Mouse (Mus musculus): ENCODE measurements around the gene Icam1. TPM values are rescaled to one million over a fixed set of nuclear protein-coding genes. Genes with fewer than 3 reads are reported as not detected.

Gene Icam1
- total and polyA plus RNA-seq, 3 experiments, result 70.6 to 202 (median 102) TPM

GRCm38 (mm10) chr9:21075625-21076024 is 59.8 kb downstream of the Icam1 start:
- Histone ChIP-seq H3K36me3 (replicated peaks in 1 of 2; ENCODE audit: control insufficient read depth in 1 of 2, insufficient read depth in 1 of 2, low read length in 1 of 2) (peaks cover 69 to 78% of the 10 kb centered on the region in 2 experiments), H3K9me3 (replicated peaks; ENCODE audit: low read length) (no peaks in the 10 kb centered on the region), H3K4me1 (ENCODE audit: control insufficient read depth in 1 of 2, insufficient read depth in 2 of 2) (peaks cover 8 to 24% of the 10 kb centered on the region in 2 experiments), H3K4me2 (ENCODE audit: insufficient read depth, low read depth, poor library complexity, severe bottlenecking) (no peak overlapping the region), H3K4me3 (replicated peaks in 1 of 3; ENCODE audit: low read depth in 2 of 3, low read length in 2 of 3, poor library complexity in 1 of 3) (no peak overlapping the region), H3K27me3 (replicated peaks) (no peaks in the 10 kb centered on the region), H3K27ac (ENCODE audit: insufficient read depth, low read depth) (no peak overlapping the region), H3K9ac (ENCODE audit: insufficient read depth, low read depth) (no peak overlapping the region), H3K79me2 (replicated peaks; ENCODE audit: control insufficient read depth, extremely low read depth, insufficient read depth, poor library complexity, severe bottlenecking) (peaks cover 24% of the 10 kb centered on the region)
- in situ Hi-C loops (cut with MboI; ENCODE audit: low pct_ligation_motif_present, low pct_unique_long_range_greater_than_20kb, low sequenced_read_pairs) (no loop called here), dilution Hi-C loops (cut with MboI; ENCODE audit: extremely low pct_ligation_motif_present, extremely low pct_unique_long_range_greater_than_20kb, low sequenced_read_pairs) (no loop called here)
- DNase-seq (ENCODE audit: extremely low read depth), result no peak
- TF ChIP-seq ZMIZ1 (IDR thresholded peaks at IDR 0.05; ENCODE audit: low read depth, low read length), result peak; percentile 51; the same call in 1 of the 2 replicates
- TF ChIP-seq TBP (conservative IDR thresholded peaks at IDR 0.05; ENCODE audit: low read depth, low read length), result no peak

Other genes with a start within 250 kb of the Icam1 start
Only the 20 nearest of the 22 such genes appear.
- gene Col5a3, start 200.9 kb upstream of the Icam1 start, total RNA-seq (2012; rRNA removed), result 0.08 and 0.25 TPM in 2 replicates
- gene Col5a3, start 200.9 kb upstream of the Icam1 start, total RNA-seq (2014; rRNA removed), result not detected in 2 replicates
- gene Col5a3, start 200.9 kb upstream of the Icam1 start, polyA plus RNA-seq (2012; ENCODE audit: insufficient read length, low read depth), result 0.04 TPM in 1 of 2 replicates, not detected in the other
- gene Rdh8, start 197.5 kb upstream of the Icam1 start, total RNA-seq (2012; rRNA removed), result not detected in 2 replicates
- gene Rdh8, start 197.5 kb upstream of the Icam1 start, total RNA-seq (2014; rRNA removed), result not detected in 2 replicates
- gene Rdh8, start 197.5 kb upstream of the Icam1 start, polyA plus RNA-seq (2012; ENCODE audit: insufficient read length, low read depth), result not detected in 2 replicates
- 18.8 and 25.2 TPM in 2 replicates for gene A230050P20Rik, start 147.3 kb upstream of the Icam1 start, total RNA-seq (2012; rRNA removed)
- gene A230050P20Rik, start 147.3 kb upstream of the Icam1 start, total RNA-seq (2014; rRNA removed), result 3.3 and 3.7 TPM in 2 replicates
- 11.0 and 11.2 TPM in 2 replicates for gene A230050P20Rik, start 147.3 kb upstream of the Icam1 start, polyA plus RNA-seq (2012; ENCODE audit: insufficient read length, low read depth)
- gene Angptl6, start 136.3 kb upstream of the Icam1 start, total RNA-seq (2012; rRNA removed), result 3.4 and 11.8 TPM in 2 replicates
- 1.4 and 2.0 TPM in 2 replicates for gene Angptl6, start 136.3 kb upstream of the Icam1 start, total RNA-seq (2014; rRNA removed)
- 0.57 and 1.1 TPM in 2 replicates for gene Angptl6, start 136.3 kb upstream of the Icam1 start, polyA plus RNA-seq (2012; ENCODE audit: insufficient read length, low read depth)
- 346 and 359 TPM in 2 replicates for gene Ppan, start 127.8 kb upstream of the Icam1 start, total RNA-seq (2012; rRNA removed)
- 242 and 272 TPM in 2 replicates for gene Ppan, start 127.8 kb upstream of the Icam1 start, total RNA-seq (2014; rRNA removed)
- gene Ppan, start 127.8 kb upstream of the Icam1 start, polyA plus RNA-seq (2012; ENCODE audit: insufficient read length, low read depth), result 359 and 389 TPM in 2 replicates
- gene Eif3g, start 117.4 kb upstream of the Icam1 start, total RNA-seq (2012; rRNA removed), result 293 and 340 TPM in 2 replicates
- gene Eif3g, start 117.4 kb upstream of the Icam1 start, total RNA-seq (2014; rRNA removed), result 205 and 211 TPM in 2 replicates
- 387 and 392 TPM in 2 replicates for gene Eif3g, start 117.4 kb upstream of the Icam1 start, polyA plus RNA-seq (2012; ENCODE audit: insufficient read length, low read depth)
- gene Dnmt1, start 56.1 kb upstream of the Icam1 start, total RNA-seq (2012; rRNA removed), result 121 and 130 TPM in 2 replicates
- gene Dnmt1, start 56.1 kb upstream of the Icam1 start, total RNA-seq (2014; rRNA removed), result 84.8 and 89.9 TPM in 2 replicates
- 145 and 190 TPM in 2 replicates for gene Dnmt1, start 56.1 kb upstream of the Icam1 start, polyA plus RNA-seq (2012; ENCODE audit: insufficient read length, low read depth)
- gene S1pr2, start 39.2 kb upstream of the Icam1 start, total RNA-seq (2012; rRNA removed), result 1.6 and 2.0 TPM in 2 replicates
- 0.84 and 1.3 TPM in 2 replicates for gene S1pr2, start 39.2 kb upstream of the Icam1 start, total RNA-seq (2014; rRNA removed)
- gene S1pr2, start 39.2 kb upstream of the Icam1 start, polyA plus RNA-seq (2012; ENCODE audit: insufficient read length, low read depth), result 1.4 and 3.2 TPM in 2 replicates
- 98.7 and 103 TPM in 2 replicates for gene Mrpl4, start 13.2 kb upstream of the Icam1 start, total RNA-seq (2012; rRNA removed)
- gene Mrpl4, start 13.2 kb upstream of the Icam1 start, total RNA-seq (2014; rRNA removed), result 42.1 and 43.9 TPM in 2 replicates
- gene Mrpl4, start 13.2 kb upstream of the Icam1 start, polyA plus RNA-seq (2012; ENCODE audit: insufficient read length, low read depth), result 83.6 and 94.8 TPM in 2 replicates
- gene Icam4, start 13.4 kb downstream of the Icam1 start, total RNA-seq (2012; rRNA removed), result 2.9 and 3.1 TPM in 2 replicates
- gene Icam4, start 13.4 kb downstream of the Icam1 start, total RNA-seq (2014; rRNA removed), result 1.1 and 1.2 TPM in 2 replicates
- 0.72 and 0.96 TPM in 2 replicates for gene Icam4, start 13.4 kb downstream of the Icam1 start, polyA plus RNA-seq (2012; ENCODE audit: insufficient read length, low read depth)
- gene Icam5, start 16.1 kb downstream of the Icam1 start, total RNA-seq (2012; rRNA removed), result 4.9 TPM in 2 replicates
- gene Icam5, start 16.1 kb downstream of the Icam1 start, total RNA-seq (2014; rRNA removed), result 0.89 and 1.0 TPM in 2 replicates
- gene Icam5, start 16.1 kb downstream of the Icam1 start, polyA plus RNA-seq (2012; ENCODE audit: insufficient read length, low read depth), result 1.6 and 1.7 TPM in 2 replicates
- 1.1 TPM in 1 of 2 replicates, not detected in the other for gene Zglp1, start 51.1 kb downstream of the Icam1 start, total RNA-seq (2012; rRNA removed)
- 1.3 TPM in 1 of 2 replicates, not detected in the other for gene Zglp1, start 51.1 kb downstream of the Icam1 start, total RNA-seq (2014; rRNA removed)
- gene Zglp1, start 51.1 kb downstream of the Icam1 start, polyA plus RNA-seq (2012; ENCODE audit: insufficient read length, low read depth), result 0.87 and 0.98 TPM in 2 replicates
- 0.85 and 1.8 TPM in 2 replicates for gene Gm49373, start 57.1 kb downstream of the Icam1 start, total RNA-seq (2012; rRNA removed)
- gene Gm49373, start 57.1 kb downstream of the Icam1 start, total RNA-seq (2014; rRNA removed), result 0.54 and 0.60 TPM in 2 replicates
- 1.5 and 2.9 TPM in 2 replicates for gene Gm49373, start 57.1 kb downstream of the Icam1 start, polyA plus RNA-seq (2012; ENCODE audit: insufficient read length, low read depth)
- 79.7 and 90.4 TPM in 2 replicates for gene Fdx1l, start 57.6 kb downstream of the Icam1 start, total RNA-seq (2012; rRNA removed)
- gene Fdx1l, start 57.6 kb downstream of the Icam1 start, total RNA-seq (2014; rRNA removed), result 67.2 and 70.8 TPM in 2 replicates
- 105 and 112 TPM in 2 replicates for gene Fdx1l, start 57.6 kb downstream of the Icam1 start, polyA plus RNA-seq (2012; ENCODE audit: insufficient read length, low read depth)
- gene Gm38431, start 76.0 kb downstream of the Icam1 start, total RNA-seq (2012; rRNA removed), result 20.6 and 30.5 TPM in 2 replicates
- 0.26 and 1.1 TPM in 2 replicates for gene Gm38431, start 76.0 kb downstream of the Icam1 start, total RNA-seq (2014; rRNA removed)
- gene Gm38431, start 76.0 kb downstream of the Icam1 start, polyA plus RNA-seq (2012; ENCODE audit: insufficient read length, low read depth), result 7.1 and 9.8 TPM in 2 replicates
- gene Raver1, start 76.0 kb downstream of the Icam1 start, total RNA-seq (2012; rRNA removed), result 30.8 and 31.3 TPM in 2 replicates
- 16.0 and 18.9 TPM in 2 replicates for gene Raver1, start 76.0 kb downstream of the Icam1 start, total RNA-seq (2014; rRNA removed)
- 77.9 and 101 TPM in 2 replicates for gene Raver1, start 76.0 kb downstream of the Icam1 start, polyA plus RNA-seq (2012; ENCODE audit: insufficient read length, low read depth)
- 64.3 and 80.0 TPM in 2 replicates for gene Tyk2, start 115.3 kb downstream of the Icam1 start, total RNA-seq (2012; rRNA removed)
- 39.0 and 40.6 TPM in 2 replicates for gene Tyk2, start 115.3 kb downstream of the Icam1 start, total RNA-seq (2014; rRNA removed)
- 45.1 and 49.6 TPM in 2 replicates for gene Tyk2, start 115.3 kb downstream of the Icam1 start, polyA plus RNA-seq (2012; ENCODE audit: insufficient read length, low read depth)
- 227 and 230 TPM in 2 replicates for gene Cdc37, start 134.0 kb downstream of the Icam1 start, total RNA-seq (2012; rRNA removed)
- 84.1 and 87.2 TPM in 2 replicates for gene Cdc37, start 134.0 kb downstream of the Icam1 start, total RNA-seq (2014; rRNA removed)
- gene Cdc37, start 134.0 kb downstream of the Icam1 start, polyA plus RNA-seq (2012; ENCODE audit: insufficient read length, low read depth), result 447 and 532 TPM in 2 replicates
- 4.1 and 4.8 TPM in 2 replicates for gene Pde4a, start 149.7 kb downstream of the Icam1 start, total RNA-seq (2012; rRNA removed)
- gene Pde4a, start 149.7 kb downstream of the Icam1 start, total RNA-seq (2014; rRNA removed), result 1.2 and 1.7 TPM in 2 replicates
- 7.2 and 7.6 TPM in 2 replicates for gene Pde4a, start 149.7 kb downstream of the Icam1 start, polyA plus RNA-seq (2012; ENCODE audit: insufficient read length, low read depth)
- 41.7 and 42.8 TPM in 2 replicates for gene Keap1, start 223.4 kb downstream of the Icam1 start, total RNA-seq (2012; rRNA removed)
- gene Keap1, start 223.4 kb downstream of the Icam1 start, total RNA-seq (2014; rRNA removed), result 16.2 and 18.4 TPM in 2 replicates
- 30.0 and 31.2 TPM in 2 replicates for gene Keap1, start 223.4 kb downstream of the Icam1 start, polyA plus RNA-seq (2012; ENCODE audit: insufficient read length, low read depth)

All from CH12.LX (cell line).